Mouse (Mus musculus) stomach, embryonic 14.5 days (tissue): ENCODE measurements around the gene Gpr161. TPM values are rescaled to one million over a fixed set of nuclear protein-coding genes. Genes with fewer than 3 reads are reported as not detected.
"Not testable (repeated sequence)": the region's sequence is repeated elsewhere in the genome, so short reads cannot be mapped to it uniquely, and the experiment has no call there.

ENCODE experiments used
- ATAC-seq: fragments of 200-750 bp; cut with Nextera tagmentation; 2 replicates; pipeline ENCODE4 v1.8.0; 2017; ENCODE audit warnings: low read depth, moderate TSS enrichment; ENCODE audit not compliant: insufficient number of reproducible peaks, insufficient read depth, low FRiP score
- H3K27ac ChIP-seq: fragments of 300-500 bp; sonication (generic); 2 replicates; pipeline ENCODE4 v1.5.1; 2014; ENCODE audit warnings: mild to moderate bottlenecking, low read length, moderate library complexity, mixed read lengths
- H3K27me3 ChIP-seq: fragments of 300-500 bp; sonication (generic); 2 replicates; pipeline ENCODE4 v1.6.1; 2014; ENCODE audit warnings: low read length, control low read depth, mixed read lengths; ENCODE audit not compliant: control insufficient read depth, insufficient read depth
- H3K36me3 ChIP-seq: fragments of 300-500 bp; sonication (generic); 2 replicates; pipeline ENCODE4 v1.6.1; 2014; ENCODE audit warnings: mild to moderate bottlenecking, control low read depth, low read length, moderate library complexity, mixed read lengths; ENCODE audit not compliant: control insufficient read depth, insufficient read depth
- H3K4me1 ChIP-seq: fragments of 300-500 bp; sonication (generic); 2 replicates; pipeline ENCODE4 v1.6.1; 2014; ENCODE audit warnings: low read length, control low read depth, mixed read lengths; ENCODE audit not compliant: control insufficient read depth, insufficient read depth
- H3K4me2 ChIP-seq: fragments of 300-500 bp; sonication (generic); replicated peaks from 2 replicates; pipeline ENCODE4 v1.6.1; 2014; ENCODE audit warnings: low read depth, low read length, control low read depth
- H3K4me3 ChIP-seq: fragments of 300-500 bp; sonication (generic); 2 replicates; pipeline ENCODE4 v1.5.1; 2014; ENCODE audit warnings: low read depth, low read length, control low read depth
- H3K9ac ChIP-seq: fragments of 300-500 bp; sonication (generic); replicated peaks from 2 replicates; pipeline ENCODE4 v1.6.1; 2014; ENCODE audit warnings: low read depth, mild to moderate bottlenecking, control low read depth, low read length, moderate library complexity, mixed read lengths
- H3K9me3 ChIP-seq: fragments of 300-500 bp; sonication (generic); 2 replicates; pipeline ENCODE4 v1.6.1; 2016; ENCODE audit warnings: low read depth, low read length, control low read depth; ENCODE audit not compliant: control insufficient read depth
- WGBS: fragments of 180-500 bp; shearing (Covaris S2); extraction: QIAGEN DNeasy Blood & Tissue Kit; methylation state at CpG from one replicate; pipeline ENCODE4 v1.1.7; 2014; 5-methylcytosine and 5-hydroxymethylcytosine counted together
- polyA plus RNA-seq: library from polyadenylated mRNA; unstranded; fragments of >200 nt; fragmentation: Nextera tagmentation; extraction: Ambion mirVana; gene quantifications from 2 replicates; pipeline ENCODE4 v1.2.1, GENCODE M21; 2014

The Gpr161 gene
- polyA plus RNA-seq, 1 experiment from 2014 or later, result 2.5 TPM

GRCm38 (mm10) chr1:165321891-165322290 is 26.3 kb downstream of the Gpr161 start:
- H3K4me1 ChIP-seq, result no peaks in the 10 kb centered on the region
- H3K4me3 ChIP-seq, result no peak overlapping the region
- H3K9me3 ChIP-seq, result no peaks in the 10 kb centered on the region
- ATAC-seq, result 0 out of 2 replicates have a peak, but pooled peaks have one; percentile 5
- H3K4me2 ChIP-seq, result no peak overlapping the region
- peak overlapping the region; percentile 45; the same call in 1 of the 2 replicates for H3K27ac ChIP-seq
- H3K9ac ChIP-seq, result no peak overlapping the region
- no peaks in the 10 kb centered on the region for H3K27me3 ChIP-seq
- WGBS, result 80% methylated on average over 7 of the region's 7 CpGs
- peaks cover 17% of the 10 kb centered on the region for H3K36me3 ChIP-seq

GRCm38 (mm10) chr1:165322934-165323333 is 27.3 kb downstream of the Gpr161 start:
- no peak for ATAC-seq
- H3K27me3 ChIP-seq, result no peaks in the 10 kb centered on the region
- no peak overlapping the region for H3K4me3 ChIP-seq
- H3K27ac ChIP-seq, result no peak overlapping the region
- 65% methylated on average over 7 of the region's 7 CpGs for WGBS
- no peak overlapping the region for H3K4me2 ChIP-seq
- no peak overlapping the region for H3K9ac ChIP-seq
- H3K36me3 ChIP-seq, result peaks cover 15% of the 10 kb centered on the region
- no peaks in the 10 kb centered on the region for H3K4me1 ChIP-seq
- H3K9me3 ChIP-seq, result no peaks in the 10 kb centered on the region

- ATAC-seq, result no peak
These were observed 31.8 kb downstream of the Gpr161 start for GRCm38 (mm10) chr1:165327370-165327769.

GRCm38 (mm10) chr1:165327831-165328230 is 32.2 kb downstream of the Gpr161 start:
- 0 out of 2 replicates have a peak, but pooled peaks have one; percentile 44 for ATAC-seq
- Histone ChIP-seq H3K4me3 (no peak overlapping the region), H3K9me3 (no peaks in the 10 kb centered on the region), H3K36me3 (peaks cover 5% of the 10 kb centered on the region; the same call in 1 of the 2 replicates), H3K27me3 (no peaks in the 10 kb centered on the region), H3K4me2 (no peak overlapping the region), H3K4me1 (no peaks in the 10 kb centered on the region), H3K9ac (no peak overlapping the region), H3K27ac (no peak overlapping the region)
- 52% methylated on average over 5 of the region's 5 CpGs for WGBS

More at GRCm38 (mm10) chr1:165327370-165327769, 31.8 kb downstream of the Gpr161 start:
- Histone ChIP-seq H3K27me3 (no peaks in the 10 kb centered on the region), H3K4me3 (no peak overlapping the region), H3K36me3 (peaks cover 5% of the 10 kb centered on the region; the same call in 1 of the 2 replicates), H3K4me2 (no peak overlapping the region), H3K4me1 (no peaks in the 10 kb centered on the region), H3K9me3 (no peaks in the 10 kb centered on the region), H3K27ac (no peak overlapping the region), H3K9ac (no peak overlapping the region)
- WGBS, result 56% methylated on average over 2 of the region's 2 CpGs

DNA sequence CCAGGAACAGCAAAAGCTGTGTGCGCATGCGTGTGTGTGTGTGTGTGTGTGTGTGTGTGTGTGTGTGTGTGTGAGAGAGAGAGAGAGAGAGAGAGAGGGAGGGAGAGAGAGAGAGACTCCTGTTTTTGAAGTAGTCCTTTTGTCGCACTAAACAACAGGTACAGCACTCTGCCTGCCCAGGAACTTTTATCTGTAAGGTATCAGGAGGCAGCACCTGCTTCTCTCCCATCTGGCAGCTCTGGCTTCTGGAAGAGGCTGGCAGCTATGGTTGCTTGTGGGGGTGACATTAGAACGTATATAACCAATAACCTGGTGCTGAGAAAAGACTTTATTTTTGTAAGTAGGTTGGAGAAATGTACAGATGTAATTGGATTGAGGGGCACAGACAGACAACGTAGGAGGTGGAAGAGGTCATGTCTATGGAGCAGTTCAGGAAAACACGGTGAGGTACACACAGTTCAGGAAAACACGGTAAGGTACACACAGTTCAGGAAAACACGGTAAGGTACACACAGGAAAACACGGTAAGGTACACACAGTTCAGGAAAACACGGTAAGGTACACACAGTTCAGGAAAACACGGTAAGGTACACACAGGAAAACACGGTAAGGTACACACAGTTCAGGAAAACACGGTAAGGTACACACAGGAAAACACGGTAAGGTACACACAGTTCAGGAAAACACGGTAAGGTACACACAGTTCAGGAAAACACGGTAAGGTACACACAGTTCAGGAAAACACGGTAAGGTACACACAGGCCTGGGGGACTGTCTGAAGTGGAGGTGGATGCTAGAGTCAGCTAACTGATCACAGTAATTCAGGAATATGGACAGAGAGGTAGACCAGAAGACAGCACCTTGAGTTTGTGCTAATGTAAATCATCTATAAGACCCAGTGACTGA is 33.0 kb downstream of the Gpr161 start:
- H3K4me1 ChIP-seq, H3K4me2 ChIP-seq, H3K4me3 ChIP-seq, H3K27ac ChIP-seq, H3K36me3 ChIP-seq, H3K9me3 ChIP-seq, H3K9ac ChIP-seq, H3K27me3 ChIP-seq, ATAC-seq: not testable (repeated sequence)
- WGBS, result 88% methylated on average over 17 of the region's 17 CpGs

DNA sequence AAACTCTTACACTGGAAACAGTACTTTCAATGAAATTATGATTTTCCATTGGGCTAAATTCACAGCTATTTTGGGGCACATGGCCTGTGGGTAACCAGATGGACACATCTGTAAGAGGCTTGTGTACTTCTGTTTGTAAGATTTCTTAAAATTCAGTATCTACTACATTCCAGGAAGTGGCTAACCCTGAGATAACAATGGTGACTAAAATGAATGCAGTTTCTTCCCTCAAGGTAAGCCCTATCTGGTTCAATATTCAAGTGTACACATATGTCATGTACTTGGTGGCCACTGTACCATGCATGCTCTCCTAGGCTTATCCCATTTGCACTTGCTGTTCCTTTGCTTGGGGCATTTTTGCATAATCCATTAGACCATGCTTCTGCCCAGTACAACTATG is 35.3 kb downstream of the Gpr161 start:
- Histone ChIP-seq H3K4me3 (no peak overlapping the region), H3K4me1 (no peaks in the 10 kb centered on the region), H3K36me3 (no peaks in the 10 kb centered on the region), H3K27ac (no peak overlapping the region), H3K9me3 (no peaks in the 10 kb centered on the region), H3K4me2 (no peak overlapping the region), H3K9ac (no peak overlapping the region), H3K27me3 (no peaks in the 10 kb centered on the region)
- no peak for ATAC-seq

DNA sequence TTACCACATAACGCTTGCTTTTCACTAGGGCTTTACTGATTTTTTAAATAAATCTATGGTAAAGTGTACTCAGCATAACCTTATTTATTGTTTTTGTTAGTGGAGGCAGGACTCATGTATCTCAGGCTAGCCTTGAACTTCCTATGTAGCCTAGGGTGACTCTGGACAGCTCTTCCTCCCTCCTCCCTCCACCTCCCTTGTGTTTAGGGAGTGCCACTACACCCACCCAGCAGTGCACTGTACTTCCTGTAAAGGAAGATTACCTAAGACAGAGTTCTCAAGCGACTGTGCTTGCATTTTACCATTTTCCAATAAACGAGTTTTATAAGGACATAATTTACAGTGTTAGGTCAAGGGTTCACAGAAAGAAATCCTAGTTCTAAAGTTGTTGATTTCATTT is 37.2 kb downstream of the Gpr161 start:
- ATAC-seq, result no peak
- Histone ChIP-seq H3K27me3 (no peaks in the 10 kb centered on the region), H3K9ac (no peak overlapping the region)

GRCm38 (mm10) chr1:165342126-165342525 is 46.5 kb downstream of the Gpr161 start:
- Histone ChIP-seq H3K36me3 (no peaks in the 10 kb centered on the region; the same call in 1 of the 2 replicates), H3K4me3 (no peak overlapping the region), H3K9me3 (no peaks in the 10 kb centered on the region), H3K27me3 (no peaks in the 10 kb centered on the region), H3K9ac (no peak overlapping the region), H3K27ac (no peak overlapping the region), H3K4me2 (no peak overlapping the region), H3K4me1 (no peaks in the 10 kb centered on the region)
- WGBS, result 76% methylated on average over 7 of the region's 7 CpGs
- ATAC-seq, result no peak

More for the DNA sequence above, 37.2 kb downstream of the Gpr161 start:
- Histone ChIP-seq H3K4me1 (no peaks in the 10 kb centered on the region), H3K9me3 (no peaks in the 10 kb centered on the region), H3K27ac (no peak overlapping the region), H3K4me2 (no peak overlapping the region), H3K36me3 (no peaks in the 10 kb centered on the region; the same call in 1 of the 2 replicates), H3K4me3 (no peak overlapping the region)
- 74% methylated on average over 3 of the region's 3 CpGs for WGBS
